Mouse (Mus musculus): ENCODE data around the gene Stk4. TPM values are rescaled to one million over a fixed set of nuclear protein-coding genes. Genes with fewer than 3 reads are reported as not detected.

The Stk4 gene
- 11.5 and 16.5 TPM in 2 replicates for polyA plus RNA-seq (2012; rRNA removed; ENCODE audit: low replicate concordance)

GRCm38 (mm10) chr2:164070142-164070764 lies at the start of gene Stk4:
Stk4 (plus strand) TSS chr2:164070322.

GRCm38 (mm10) chr2:164025150-164025549 lies 45.0 kb upstream of the Stk4 start, which contains the start of gene Pabpc1l:
Pabpc1l (plus strand) TSS chr2:164025450.

DNA sequence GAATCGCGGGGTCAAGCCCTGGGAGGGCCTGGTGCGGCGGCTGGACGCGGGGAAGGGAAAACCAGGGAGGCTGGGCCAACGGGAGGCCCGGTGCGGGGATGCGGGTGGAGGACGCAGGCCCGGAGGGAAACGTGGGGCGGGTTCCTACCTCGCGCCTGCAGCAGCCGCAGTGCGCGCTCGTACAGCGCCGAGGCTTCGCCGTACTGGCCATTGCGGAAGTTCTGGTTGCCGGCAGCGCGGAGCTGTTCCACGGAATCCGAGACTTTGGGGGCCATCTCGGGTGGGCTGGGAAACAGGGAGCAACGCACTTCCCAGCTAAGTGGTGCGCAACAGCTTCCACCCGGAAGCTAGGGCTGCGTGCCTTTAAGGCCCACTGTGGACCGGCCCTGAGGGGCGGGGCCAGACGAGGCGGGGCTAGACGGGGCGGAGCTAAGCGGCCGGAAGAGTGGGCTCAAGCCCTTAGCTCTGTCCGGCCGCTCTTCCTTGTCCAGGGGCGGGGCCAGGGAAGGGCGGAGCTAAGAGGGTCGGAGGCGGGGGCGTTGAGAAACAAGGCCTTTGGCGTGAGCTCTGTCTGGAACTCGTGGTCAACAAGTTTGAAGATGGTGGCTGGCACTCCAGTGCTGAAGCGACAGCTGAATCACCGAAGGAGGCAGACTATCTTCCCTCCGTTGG lies 779 bp downstream of the Stk4 start, which contains the start of gene Tomm34:
Gene Tomm34 (minus strand): TSS at position 405 of the 672 bp plus-strand sequence.

DNA sequence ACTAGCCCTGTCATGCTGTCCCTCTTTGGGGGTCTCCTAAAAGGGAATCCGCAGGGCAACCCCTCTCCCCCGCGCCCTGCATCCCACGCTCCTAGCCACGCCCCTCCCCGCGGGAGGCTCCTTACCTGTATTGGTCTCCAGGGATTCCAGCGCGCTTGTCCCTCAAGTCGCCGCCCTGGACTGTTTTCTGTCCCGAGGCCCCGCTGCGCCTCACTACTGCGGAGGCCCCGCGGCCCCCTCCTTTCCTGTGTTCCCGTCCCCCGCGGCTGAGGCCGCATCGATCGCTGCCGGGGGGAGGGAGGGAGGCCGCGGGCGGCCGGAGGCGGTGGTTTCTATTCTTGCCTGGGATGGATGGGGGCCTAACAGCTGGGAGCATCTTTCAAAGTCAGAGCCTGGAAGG lies 100.8 kb downstream of the Stk4 start, which contains the start of gene Kcns1:
Gene Kcns1 (minus strand): TSS at position 212 of the 400 bp plus-strand sequence.

GRCm38 (mm10) chr2:164182692-164183255 lies 112.7 kb downstream of the Stk4 start, which contains the start of gene Wfdc5:
Wfdc5 (minus strand) TSS chr2:164182742.

DNA sequence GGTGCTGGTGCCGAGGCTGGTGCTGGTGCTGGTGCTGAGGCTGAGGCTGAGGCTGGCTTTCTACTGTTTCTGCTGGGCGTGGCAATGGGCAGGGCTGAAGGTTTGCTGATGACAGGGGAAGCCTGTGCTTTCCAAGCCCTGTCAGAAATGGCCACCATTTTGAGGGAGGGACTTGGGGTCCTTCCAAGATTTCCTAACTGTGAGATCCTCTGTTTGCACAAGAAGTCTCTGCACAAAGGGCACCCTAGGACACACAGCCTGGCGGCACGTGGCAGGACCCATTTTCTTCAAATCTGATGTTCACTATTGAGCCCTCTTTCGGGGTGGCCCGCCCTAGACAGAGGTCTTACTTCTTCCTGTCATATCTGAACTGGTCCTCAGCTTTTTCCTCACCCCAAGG lies 120.5 kb downstream of the Stk4 start, which contains the start of gene Wfdc12:
Gene Wfdc12 (minus strand): TSS at position 33 of the 400 bp plus-strand sequence.

DNA sequence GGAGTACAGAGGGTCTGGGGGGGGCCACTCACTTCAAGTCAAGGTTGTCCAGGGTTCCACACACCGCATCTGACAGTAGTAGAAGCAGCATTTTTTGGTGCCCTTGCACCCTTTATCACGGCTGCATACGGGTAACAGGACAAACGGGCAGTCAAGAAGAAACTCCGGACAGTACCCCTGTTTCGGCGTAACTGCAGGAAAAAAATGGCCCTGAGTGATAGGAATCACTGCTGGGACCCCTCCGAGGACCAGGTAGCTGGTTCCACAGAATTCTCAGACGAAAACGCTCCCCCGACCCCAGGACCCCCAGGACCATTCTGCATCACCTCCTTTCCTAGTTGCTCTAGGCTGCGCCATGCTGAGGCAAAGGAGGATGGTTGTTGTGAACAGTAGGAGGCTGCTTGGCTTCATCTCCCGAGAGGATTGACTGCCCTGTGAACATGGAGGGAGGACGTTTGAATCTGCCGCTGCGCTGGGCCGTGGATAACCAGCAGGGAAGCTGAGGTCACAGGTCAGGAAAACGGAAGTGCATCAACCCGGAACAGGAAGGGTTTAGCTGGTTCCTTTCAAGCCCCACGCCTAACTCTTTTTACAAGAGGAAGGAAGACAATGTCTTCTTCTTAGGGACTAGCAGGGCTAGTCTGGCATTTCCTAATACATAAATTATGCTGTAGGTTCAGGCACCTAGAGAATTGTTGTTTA lies 129.7 kb downstream of the Stk4 start, which contains the start of gene Wfdc15a:
Gene Wfdc15a (minus strand): TSS at position 505 of the 702 bp plus-strand sequence.

Other genes starting within 250 kb of the Stk4 start
- gene Ccn5, start 249.5 kb upstream of the Stk4 start, polyA plus RNA-seq (2012; rRNA removed; ENCODE audit: low replicate concordance): 6.9 and 7.5 TPM in 2 replicates
- not detected in 2 replicates for gene Kcnk15, start 216.7 kb upstream of the Stk4 start, polyA plus RNA-seq (2012; rRNA removed; ENCODE audit: low replicate concordance)
- gene Rims4, start 151.6 kb upstream of the Stk4 start, polyA plus RNA-seq (2012; rRNA removed; ENCODE audit: low replicate concordance): 1.1 and 3.0 TPM in 2 replicates
- 86.0 and 232 TPM in 2 replicates for gene Ywhab, start 75.4 kb upstream of the Stk4 start, polyA plus RNA-seq (2012; rRNA removed; ENCODE audit: low replicate concordance)
- 1.1 and 3.3 TPM in 2 replicates for gene Pabpc1l, start 44.9 kb upstream of the Stk4 start, polyA plus RNA-seq (2012; rRNA removed; ENCODE audit: low replicate concordance)
- gene Tomm34, start 847 bp downstream of the Stk4 start, polyA plus RNA-seq (2012; rRNA removed; ENCODE audit: low replicate concordance): 49.5 and 50.0 TPM in 2 replicates
- gene Kcns1, start 100.8 kb downstream of the Stk4 start, polyA plus RNA-seq (2012; rRNA removed; ENCODE audit: low replicate concordance): 0.22 TPM in 1 of 2 replicates, not detected in the other
- gene Wfdc5, start 112.4 kb downstream of the Stk4 start, polyA plus RNA-seq (2012; rRNA removed; ENCODE audit: low replicate concordance): not detected in 2 replicates
- gene Wfdc12, start 120.3 kb downstream of the Stk4 start, polyA plus RNA-seq (2012; rRNA removed; ENCODE audit: low replicate concordance): 0.40 and 1.9 TPM in 2 replicates
- not detected in 2 replicates for gene Wfdc15a, start 129.8 kb downstream of the Stk4 start, polyA plus RNA-seq (2012; rRNA removed; ENCODE audit: low replicate concordance)
- 18.1 TPM in 1 of 2 replicates, not detected in the other for gene Wfdc15b, start 151.3 kb downstream of the Stk4 start, polyA plus RNA-seq (2012; rRNA removed; ENCODE audit: low replicate concordance)
- 0.80 TPM in 1 of 2 replicates, not detected in the other for gene Svs2, start 168.1 kb downstream of the Stk4 start, polyA plus RNA-seq (2012; rRNA removed; ENCODE audit: low replicate concordance)
- gene Svs3b, start 186.3 kb downstream of the Stk4 start, polyA plus RNA-seq (2012; rRNA removed; ENCODE audit: low replicate concordance): 0.17 TPM in 1 of 2 replicates, not detected in the other
- gene Svs4, start 208.1 kb downstream of the Stk4 start, polyA plus RNA-seq (2012; rRNA removed; ENCODE audit: low replicate concordance): 2.5 TPM in 1 of 2 replicates, not detected in the other
- gene Svs3a, start 218.9 kb downstream of the Stk4 start, polyA plus RNA-seq (2012; rRNA removed; ENCODE audit: low replicate concordance): 0.39 TPM in 1 of 2 replicates, not detected in the other
- gene Svs6, start 246.4 kb downstream of the Stk4 start, polyA plus RNA-seq (2012; rRNA removed; ENCODE audit: low replicate concordance): not detected in 2 replicates

Measured in subcutaneous adipose tissue, adult 2 months (tissue).